Mouse (Mus musculus) ZHBTc4 (cell line): Measurements from ENCODE around the gene Pld3.

Experiments
- DNase-seq: peaks from one replicate; pipeline ENCODE4 v3.0.0-alpha.2; 2011; ENCODE audit warnings: low read depth, low spot score

Pld3 gene

DNA sequence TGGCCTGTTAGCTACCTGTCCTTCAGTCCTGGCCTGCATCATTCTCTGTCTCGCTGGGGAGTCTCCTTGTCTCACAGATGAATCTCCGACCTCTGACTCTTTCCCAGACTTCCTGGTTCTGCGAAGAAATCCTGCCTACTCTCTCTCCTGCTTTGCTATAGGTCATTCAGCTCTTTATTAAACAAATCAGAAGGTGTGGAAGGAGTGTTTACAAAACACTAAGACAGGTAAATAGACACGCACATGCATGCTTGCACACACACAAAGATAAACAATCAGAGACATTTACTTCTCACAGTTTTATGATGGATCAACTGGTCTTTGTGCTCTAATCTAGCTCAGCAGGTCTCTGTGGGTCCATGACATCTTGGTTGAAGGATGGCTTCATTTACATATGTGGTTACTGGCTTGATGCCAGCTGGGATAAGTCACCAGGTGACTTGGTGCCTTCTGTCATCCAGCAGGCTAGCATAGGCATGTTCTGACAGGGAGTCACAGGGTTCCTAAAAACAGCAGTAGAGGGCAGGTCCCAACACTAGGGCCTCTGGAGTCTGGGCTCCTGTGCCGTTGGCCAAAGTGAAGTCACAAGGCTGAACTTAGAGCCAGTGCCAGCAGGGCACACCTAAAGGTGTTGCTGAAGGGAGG lies 16.7 kb upstream of the Pld3 start:
- peak; percentile 64 for DNase-seq

DNA sequence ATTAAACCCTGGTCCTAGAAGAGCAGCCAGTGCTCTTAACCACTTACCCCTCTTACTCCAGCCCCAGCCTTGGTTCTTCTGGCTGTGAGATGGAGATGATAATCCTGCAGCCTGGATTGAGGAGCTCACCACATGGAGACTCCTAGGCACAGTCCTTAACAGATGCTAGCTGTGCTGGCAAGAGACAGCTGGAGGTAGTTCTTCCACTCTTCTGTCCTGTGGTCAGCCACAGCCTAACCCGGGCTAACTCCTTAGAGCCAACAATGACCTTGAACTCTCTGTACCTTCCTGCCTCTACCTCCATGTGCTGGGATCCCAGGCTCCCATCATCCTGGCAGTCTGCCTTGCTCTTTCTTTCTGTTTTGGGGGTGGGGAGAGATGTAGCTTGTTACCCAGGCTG lies 8.0 kb upstream of the Pld3 start:
- no peak for DNase-seq

DNA sequence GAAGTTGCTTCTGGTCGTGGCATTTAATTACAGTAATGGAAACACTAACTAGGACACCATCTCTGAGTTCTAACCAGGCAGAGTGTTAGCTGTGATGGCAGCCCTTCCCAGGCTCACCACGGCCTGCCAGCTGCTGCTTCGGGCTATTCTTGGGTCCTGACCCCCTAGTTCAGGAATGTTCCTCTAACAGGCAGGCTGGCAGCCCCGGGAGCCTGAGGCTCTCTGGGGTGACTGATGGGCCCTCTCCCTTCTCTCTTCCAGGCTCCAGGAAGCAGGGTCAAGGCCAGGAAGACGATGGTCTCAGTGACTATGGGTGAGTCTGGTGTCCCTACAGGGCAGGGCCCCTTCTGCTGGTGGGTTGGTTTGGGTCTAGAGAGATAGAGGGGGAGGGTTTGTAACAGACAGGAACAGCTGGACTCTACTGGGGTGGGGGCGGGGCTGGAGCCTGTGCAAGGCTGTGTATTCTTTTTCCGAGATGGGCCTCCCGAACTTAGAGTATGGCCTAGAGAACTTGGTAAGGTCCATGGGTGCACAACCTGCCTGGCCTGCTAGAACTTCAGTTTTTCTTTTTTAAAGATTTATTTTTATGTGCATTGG lies 7.4 kb upstream of the Pld3 start:
- no peak for DNase-seq

DNA sequence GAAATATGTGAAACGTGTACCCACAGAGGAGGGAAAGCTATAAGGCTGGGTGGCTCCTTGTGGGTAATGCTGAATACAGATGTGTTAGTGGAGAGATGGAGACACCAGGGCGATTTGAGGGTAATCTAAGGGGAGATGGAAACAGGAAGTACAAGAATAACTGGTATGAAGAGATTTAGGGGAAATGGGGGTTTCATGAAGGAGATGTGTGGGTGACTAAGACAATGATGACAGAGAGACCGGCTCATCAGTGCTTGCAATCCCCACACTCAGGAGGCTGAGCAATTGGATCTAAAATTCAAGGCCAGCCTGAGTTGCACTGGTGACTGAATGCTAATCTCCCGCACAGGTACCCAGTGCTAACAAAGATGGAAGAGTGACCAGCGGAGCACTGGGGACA lies 948 bp downstream of the Pld3 start:
- DNase-seq, result no peak

DNA sequence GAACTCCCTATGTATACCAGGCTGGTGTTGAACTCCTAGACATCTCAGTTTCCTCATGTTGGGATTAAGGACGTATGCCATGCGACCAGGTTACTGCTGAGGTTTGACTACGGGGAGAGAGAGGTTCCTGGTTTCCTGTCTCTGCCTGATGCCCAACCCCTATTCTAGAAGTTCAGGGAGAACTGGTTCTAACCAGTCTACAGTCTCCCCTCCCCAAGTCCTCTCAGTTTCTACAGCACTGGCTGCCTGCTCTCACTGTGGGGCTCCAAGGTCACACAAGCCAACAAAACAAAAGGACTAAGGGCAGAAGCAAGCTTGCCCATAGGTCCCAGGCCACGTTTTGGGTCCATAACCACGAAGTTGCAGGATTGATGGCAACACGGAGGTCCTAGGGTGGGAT lies 3.4 kb downstream of the Pld3 start:
- DNase-seq, result peak; percentile 94

DNA sequence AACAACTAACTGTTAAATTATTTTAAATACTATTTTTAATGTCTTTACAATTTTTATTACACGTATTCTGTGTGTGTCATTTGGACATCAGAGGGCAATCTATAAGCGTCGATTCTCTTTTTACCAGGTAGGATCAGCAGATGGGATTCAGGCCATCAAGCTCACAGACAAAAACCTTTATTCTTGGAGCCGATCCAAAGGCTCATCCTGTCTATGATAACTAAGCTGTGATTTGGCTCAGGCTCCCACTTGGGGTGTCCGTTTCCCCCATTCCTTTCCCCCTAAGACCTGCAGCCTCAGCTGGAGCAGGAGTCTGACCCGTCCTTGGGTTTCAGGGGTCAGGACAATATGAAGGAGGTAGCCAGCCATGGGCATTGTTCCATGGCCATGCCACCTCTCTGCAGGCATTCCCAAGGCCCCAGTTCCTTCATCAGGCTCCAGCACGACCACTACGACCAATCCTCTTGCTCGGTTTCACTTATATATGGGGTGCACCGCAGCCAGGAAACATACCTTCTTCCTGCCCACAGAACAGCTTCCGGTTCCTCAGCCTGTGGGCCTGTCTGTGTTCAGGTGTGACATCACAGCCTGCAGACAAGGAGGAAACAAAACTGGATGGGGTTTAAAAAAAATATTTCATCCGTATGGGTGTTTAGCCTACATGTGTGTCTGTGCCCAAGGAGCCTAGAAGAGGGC lies 8.2 kb downstream of the Pld3 start:
- no peak for DNase-seq

DNA sequence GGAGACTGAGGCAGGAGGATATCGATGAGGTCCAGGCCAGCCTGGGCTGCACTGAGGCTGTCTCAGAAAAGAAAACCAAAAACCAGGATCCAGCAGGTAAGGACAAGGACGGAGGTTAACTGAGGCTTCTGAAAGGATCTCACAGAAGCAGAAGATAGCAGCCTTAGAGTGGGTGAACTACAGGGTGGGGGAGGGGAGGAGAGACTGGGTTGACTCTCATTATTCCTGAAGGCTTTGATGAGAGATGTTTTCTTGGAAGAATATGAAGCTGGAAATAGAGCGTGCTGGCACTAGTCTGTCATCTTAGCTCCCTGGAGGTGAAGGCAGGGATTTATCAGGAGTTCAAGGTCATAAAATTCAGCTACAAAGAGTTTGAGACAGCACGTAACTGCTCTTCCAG lies 9.2 kb downstream of the Pld3 start:
- DNase-seq, result no peak

DNA sequence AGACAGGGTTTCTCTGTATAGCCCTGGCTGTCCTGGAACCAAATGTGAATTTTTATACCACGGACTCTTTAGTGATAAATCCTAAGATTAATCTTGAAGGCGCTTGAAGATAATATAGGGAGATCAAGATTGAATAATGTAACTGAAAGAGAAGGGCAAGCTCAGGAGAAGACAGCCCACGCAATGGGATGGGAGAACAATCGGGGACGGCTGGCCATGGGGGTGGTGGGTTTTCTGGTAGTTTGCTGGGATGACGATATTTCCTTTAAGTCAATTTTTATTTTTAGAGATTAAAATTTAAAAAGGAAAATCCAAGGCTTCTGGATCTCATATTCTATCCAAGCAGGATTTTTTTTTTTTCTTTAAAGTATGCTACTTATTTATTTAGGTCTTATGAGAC lies 10.0 kb downstream of the Pld3 start:
- DNase-seq, result no peak

DNA sequence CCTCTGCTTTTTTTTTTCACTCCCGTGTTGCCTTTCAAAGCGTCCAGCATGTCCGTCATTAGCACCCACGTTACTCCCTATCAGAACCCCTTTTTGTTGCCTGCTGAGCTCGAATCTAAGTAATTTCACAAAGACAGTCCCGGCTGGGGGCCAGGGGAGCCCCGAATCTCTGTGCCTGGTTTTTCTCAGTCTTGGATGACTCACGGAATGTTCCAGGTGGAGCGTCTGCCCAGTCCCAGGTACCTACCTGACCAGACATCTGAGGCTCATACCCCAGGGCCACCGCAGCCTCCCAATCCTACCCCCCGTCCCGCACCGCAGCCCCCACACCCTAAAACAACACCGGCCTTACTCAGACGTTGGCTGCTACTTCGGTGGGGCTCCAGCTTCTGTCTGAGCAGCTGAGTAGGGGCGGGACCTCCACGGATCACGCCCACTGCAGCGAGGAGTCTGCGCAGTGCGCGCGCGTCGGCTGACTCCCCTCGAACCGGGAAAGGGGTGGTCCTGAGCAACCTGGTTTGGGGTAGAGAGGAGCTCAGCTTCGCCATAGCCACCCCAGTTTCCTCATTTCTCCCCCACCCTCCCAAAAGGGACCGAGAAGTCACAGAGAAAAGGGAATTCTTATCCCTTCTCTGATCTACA lies 10.5 kb downstream of the Pld3 start:
- peak; percentile 79 for DNase-seq

DNA sequence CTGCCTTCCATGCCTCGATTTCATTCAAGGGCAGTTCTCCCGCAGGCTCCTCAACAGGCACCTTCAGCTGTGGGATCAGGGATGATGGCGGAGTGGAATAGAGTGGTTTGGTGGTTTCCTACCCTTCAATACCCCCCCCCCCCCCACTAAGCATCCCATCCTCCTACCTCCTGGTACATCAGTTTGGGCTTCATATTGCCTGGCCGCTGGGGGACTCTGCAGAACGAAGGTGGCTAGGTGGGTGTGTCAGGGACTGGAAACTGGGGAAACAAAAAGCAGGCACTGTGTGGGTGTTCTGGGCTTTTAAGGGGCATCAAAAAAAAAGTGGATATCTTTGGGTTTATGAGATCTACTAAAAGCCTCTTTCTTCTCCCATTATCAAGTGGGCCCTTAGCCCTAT lies 11.1 kb downstream of the Pld3 start:
- DNase-seq, result no peak

DNA sequence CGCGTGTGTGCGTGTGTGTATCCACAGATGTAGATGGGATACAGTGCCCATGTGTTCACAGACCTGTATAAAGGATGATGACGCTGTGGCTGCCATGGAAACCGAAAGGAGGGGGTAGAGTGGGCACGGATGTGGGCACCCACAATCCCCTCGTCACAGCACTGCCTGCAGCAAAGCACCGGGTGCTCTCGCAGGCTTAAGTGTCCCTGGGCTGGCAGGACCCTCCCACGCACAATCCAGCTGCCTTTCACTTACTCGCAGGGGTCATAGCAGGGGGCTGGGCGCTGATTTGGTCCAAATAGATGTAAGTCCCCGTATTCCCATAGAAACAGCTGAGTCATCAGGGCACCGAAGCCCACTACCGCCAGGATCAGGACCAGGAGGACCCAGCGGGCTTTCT lies 11.6 kb downstream of the Pld3 start:
- DNase-seq, result no peak

DNA sequence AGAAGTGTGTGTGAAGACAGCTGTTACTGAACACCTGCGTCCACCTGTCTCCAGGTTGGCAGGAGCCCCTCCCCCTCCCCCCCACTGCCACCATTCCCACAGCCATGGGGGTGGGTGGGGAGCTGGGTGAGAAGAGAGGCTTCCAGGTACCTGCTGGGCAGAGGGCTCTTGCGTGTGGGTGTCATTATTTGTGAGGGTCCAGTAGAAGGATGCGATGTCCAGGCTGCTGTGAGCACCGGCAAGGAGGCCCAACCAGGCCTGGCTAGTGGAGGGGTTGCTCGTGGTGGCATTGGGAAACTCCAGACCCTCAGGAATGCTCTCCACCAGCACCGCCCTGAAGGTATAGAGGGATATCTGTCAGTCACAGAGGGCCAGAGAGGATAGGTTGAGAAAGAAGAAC lies 12.1 kb downstream of the Pld3 start:
- no peak for DNase-seq

DNA sequence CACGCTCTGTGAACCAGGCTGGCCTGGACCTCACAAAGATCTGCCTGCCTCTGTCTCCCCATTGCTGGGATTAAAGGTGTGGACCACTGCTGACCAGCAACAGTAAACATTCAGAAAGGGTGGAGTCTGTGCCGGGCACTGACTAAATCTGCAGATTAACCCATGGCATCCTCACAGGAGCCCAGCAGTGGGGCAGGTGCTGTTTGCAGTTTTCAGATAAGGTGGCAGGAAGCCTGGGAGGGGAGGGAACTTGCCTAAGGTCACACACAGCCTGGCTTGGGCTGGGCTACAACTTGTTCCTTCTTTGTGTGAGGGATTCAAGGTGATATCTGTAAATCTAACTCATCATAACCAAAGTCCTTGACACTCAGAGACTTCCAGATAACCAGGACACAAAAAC lies 12.5 kb downstream of the Pld3 start:
- DNase-seq, result no peak

DNA sequence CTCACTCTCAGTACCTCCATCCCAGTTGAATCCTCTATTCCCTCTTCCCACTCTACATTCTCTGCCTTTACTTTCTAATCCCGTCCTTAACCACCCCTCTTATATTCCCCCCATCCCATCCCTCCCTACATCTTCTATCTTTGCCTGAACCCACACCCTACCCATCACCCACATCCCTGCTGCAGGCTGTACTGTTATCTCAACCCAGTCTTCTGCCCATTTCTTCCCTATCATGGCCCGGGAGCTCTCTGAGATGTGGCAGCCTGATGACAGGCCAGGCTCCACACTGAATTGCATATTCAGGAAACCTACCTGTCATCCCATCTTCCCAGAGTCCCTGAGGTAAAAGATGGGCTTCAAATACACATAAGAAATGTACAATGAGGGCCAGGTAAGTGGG lies 14.2 kb downstream of the Pld3 start:
- no peak for DNase-seq

DNA sequence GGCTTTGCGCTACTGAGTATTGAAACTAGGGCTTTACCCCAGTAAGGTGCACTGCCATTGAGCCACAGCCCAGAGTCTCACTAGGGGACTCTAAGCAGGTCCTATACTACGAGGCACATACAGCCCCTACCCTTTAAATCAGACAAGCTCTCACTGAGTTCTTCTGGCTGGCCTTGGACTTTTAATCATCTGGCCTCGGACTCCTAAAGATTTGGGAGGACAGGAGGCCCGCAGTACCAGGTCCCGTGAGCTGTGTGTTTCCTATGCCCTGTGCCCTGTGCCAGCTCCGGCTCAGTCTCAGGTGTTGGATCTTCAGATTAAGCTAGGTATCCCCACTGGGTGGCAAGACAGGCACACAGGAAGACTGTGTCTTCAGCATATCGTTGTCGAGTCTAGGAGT lies 15.0 kb downstream of the Pld3 start:
- DNase-seq, result no peak

DNA sequence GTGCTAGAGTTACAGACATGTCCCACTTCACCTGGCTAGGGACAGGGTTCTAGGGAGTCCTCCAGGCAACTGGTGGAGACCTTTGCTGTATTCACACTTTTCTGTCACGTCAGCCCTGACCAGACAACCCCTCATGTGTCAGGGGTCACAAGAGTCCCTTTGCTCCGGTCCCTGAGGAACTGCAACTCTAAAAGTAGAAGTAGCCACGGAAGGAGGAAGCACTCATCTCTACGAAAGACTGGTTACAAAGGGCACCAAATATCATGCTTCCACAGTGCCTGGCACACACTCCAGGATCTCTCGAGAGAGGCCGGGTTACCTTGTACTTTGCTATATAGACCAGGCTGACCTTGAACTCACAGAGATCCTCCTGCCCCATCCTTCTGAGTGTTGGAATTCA lies 16.4 kb downstream of the Pld3 start:
- DNase-seq, result no peak

DNA sequence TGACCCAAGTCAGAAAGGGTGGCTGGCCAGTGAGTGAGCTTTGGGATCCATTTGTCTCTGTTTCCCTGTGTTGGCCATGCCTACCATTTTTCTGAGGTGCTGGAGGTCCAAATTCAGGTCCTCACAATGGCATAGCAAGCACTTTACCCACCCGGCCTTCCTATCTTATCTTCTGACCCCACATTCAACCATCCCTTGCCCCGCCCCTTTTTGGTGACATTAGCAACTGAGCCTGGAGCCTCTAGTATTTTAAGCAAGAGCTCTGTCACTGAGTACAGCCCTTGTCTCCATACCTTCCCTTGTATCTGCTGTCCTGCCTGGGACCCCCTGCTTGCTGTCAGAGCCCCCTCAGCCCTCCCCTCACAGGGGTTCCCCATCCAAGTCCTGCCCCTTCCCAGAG lies 17.6 kb downstream of the Pld3 start:
- DNase-seq, result no peak

DNA sequence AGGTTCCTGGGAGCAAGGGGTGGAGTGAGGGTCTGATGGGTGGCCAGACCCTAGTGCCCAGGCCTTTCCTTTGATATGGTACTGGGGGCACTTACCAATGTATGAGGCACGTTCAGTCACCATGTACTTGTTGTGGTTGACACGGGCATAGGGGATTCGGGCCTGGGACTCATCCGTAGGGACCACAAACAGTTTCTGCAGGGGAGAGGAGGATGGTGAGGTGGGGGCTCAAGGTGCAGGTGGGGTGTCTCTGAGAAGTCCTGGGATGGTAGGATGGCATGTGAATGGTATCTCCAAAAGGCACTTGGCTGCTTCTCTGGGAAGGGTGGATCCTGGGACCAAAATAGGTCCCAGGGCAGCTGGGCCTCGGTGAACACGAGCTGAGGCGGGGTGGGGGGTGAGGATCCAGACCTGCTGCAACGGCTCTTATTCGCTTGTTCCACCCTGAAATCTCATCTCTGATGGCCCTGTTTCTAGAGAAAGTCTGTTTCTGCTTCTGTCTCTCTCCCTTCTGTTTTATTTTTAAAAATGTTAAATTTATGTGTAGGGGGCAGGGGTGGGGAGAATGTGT lies 20.5 kb downstream of the Pld3 start:
- DNase-seq, result no peak

DNA sequence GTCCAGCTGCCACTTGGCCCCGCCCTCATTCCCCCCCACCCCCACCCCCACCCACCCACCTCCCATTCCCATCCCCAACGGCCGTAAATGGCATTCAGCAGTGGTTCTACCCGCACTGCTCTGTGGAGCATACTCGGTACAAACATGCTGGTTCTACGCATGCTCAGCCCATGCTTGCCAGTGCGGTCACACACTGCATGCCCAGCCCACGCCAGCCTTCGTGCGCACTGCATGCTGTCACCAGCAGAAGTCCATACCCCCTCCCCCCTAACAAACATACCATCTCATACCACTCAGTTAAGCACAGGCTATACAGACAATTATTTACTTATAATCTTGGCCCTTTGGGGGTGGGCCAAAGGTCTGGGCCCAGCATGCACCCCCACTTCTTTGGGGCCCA lies 21.3 kb downstream of the Pld3 start:
- DNase-seq, result no peak

DNA sequence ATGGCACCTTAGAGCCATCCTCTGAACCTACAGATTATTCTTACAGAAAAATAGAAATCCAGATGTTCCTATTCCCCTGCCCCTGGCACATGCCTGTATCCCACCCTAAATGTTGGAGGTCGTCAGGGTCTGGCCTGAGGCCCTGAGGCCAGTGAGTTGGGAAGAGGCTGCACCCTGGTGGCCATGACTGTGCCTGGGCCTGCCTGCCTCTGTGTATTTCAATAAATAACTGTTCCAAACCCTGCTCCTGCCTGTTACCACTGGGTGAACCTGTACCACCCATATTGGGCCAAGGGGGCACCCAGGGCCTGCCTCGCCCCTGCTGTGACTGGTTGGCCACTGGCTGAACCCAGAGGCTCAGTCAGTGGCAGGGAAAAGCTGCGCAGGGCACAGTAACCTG lies 22.1 kb downstream of the Pld3 start:
- no peak for DNase-seq

DNA sequence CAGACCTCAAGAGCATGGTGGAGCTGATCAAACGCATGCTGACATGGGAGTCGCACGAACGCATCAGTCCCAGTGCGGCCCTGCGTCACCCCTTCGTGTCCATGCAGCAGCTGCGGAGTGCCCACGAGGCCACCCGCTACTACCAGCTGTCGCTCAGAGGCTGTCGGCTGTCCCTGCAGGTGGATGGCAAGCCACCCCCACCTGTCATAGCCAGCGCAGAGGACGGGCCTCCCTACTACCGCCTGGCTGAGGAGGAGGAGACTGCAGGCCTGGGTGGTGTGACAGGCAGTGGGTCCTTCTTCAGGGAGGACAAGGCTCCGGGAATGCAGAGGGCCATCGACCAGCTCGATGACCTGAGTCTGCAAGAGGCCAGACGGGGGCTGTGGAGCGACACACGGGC lies 23.9 kb downstream of the Pld3 start:
- DNase-seq, result no peak

DNA sequence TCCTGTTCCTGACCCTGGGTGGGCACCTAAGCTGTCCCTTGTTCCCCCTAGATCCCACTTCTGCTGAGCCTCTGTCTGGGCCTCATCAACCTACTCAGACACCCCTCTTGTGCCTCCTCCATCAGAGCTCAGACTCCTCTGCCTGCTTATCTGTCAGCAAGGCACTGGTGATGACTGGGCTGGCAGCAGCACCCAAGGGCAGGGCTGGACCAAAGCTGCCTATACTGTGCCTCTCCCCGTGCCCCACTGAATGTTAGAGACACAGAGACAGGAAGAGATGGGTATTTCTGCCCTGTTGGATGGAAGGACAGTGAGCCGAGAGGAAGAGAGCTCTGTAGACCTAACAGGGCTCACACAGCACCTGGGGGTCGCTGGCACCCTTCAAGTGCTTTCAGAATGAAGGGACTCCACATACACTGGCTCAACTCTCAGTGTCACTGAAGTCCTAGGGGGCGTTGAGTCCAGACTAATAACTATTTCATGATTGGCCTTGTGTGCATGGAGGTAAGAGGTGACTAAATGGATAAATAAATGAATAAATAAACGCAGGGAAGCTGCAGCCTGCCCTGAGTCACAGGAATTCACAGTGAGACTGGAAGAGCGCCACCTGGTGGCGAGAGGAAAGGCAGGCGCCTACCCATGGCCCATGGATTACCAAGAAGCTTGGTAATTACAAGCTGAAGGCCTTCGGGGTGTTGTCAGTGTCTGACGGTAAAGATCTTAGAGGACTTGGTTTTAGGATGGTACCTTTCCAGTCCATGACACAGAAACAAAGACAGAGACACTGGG lies 26.8 kb downstream of the Pld3 start:
- DNase-seq, result peak; percentile 88
